Mouse (Mus musculus) urinary bladder, postnatal 4 days (tissue): ENCODE measurements around the gene Dlg2.

Experiments
- DNase-seq, 2 experiments: peaks; one replicate each; pipeline ENCODE4 v3.0.0; 2021 to 2022; ENCODE audit warnings: low spot score in 2 of 2

Gene Dlg2

DNA sequence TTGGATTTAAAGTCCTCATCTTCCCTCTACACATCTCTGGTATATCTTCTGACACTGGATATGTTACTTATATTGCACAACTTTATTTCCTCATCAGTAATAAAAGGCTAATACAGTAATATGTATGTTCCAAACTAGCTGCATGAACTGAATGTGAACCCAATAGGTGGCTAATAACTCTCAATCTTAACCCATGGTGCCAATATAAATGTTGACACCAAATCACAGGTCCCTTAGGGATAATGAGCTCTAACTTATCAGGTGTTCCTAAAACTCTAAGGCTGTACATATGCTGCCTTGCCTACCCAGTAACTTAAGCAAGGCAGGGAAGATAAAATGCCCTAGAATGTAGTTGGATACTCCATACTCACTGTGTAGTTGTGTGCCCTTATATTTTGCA, 1894.0 kb downstream of the Dlg2 start:
- DNase-seq: no peak

- no peak for DNase-seq
Observed at GRCm38 (mm10) chr7:92371638-92372037, 1895.2 kb downstream of the Dlg2 start.

GRCm38 (mm10) chr7:92373863-92374357, 1897.4 kb downstream of the Dlg2 start:
- no peak for DNase-seq

- no peak for DNase-seq
Observed at GRCm38 (mm10) chr7:92383913-92384484, 1907.5 kb downstream of the Dlg2 start.

DNA sequence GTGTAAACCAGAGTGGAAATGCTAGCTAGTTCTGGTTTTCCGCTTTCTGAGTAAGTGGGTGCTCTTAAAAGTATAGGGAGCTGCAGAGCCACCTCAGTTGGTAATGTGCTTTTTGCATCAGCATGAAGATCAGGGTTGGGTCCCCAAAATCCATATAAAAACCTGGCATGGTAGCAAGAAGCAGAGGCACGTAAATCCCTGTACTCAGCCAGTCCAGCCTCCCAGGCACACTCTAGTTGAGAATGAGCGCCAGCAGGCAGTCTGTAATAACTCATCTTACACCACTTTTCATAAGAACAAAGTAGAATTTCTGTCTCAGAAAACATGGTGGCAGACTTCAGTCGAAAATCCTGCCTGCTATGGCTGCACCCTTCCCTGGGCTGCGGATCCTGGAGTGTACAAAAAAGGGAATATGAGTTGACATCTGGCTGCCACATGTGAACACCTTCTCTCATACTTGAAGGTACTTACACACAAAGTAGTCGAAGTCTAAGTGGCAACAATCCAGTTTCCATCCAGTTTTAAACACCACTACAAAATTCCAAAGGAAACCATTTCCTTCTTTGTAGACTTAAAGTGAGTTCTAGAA, 1915.7 kb downstream of the Dlg2 start:
- DNase-seq: no peak

- DNase-seq: no peak
Observed at GRCm38 (mm10) chr7:92396783-92397182, 1920.3 kb downstream of the Dlg2 start.

GRCm38 (mm10) chr7:92398841-92399240, 1922.4 kb downstream of the Dlg2 start:
- DNase-seq: no peak

GRCm38 (mm10) chr7:92400551-92400950, 1924.1 kb downstream of the Dlg2 start:
- no peak for DNase-seq

GRCm38 (mm10) chr7:92401001-92401688, 1924.7 kb downstream of the Dlg2 start:
- DNase-seq: no peak

GRCm38 (mm10) chr7:92408479-92408878, 1932.0 kb downstream of the Dlg2 start:
- DNase-seq: no peak

GRCm38 (mm10) chr7:92420474-92420873, 1944.0 kb downstream of the Dlg2 start:
- DNase-seq: no peak

DNA sequence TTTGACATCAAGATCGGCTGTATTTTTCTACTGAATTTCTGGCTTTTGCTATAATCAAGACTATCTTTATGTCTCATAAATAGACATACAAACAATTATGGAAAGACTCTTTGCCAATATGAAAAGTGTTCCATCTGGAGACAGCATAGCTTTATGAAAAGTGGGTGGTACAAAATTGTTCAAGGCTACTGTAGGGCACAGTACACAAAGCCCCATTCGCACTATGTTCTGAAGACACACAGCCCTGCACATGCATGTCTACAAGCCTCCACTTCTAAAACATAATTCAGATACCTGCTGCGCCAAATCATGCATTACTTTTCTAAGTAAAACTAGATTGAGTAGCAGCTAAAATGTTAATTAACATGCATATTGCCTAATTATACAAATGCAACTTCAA, 1946.5 kb downstream of the Dlg2 start:
- DNase-seq: no peak

- no peak for DNase-seq
Observed at GRCm38 (mm10) chr7:92424703-92425102, 1948.2 kb downstream of the Dlg2 start.

- DNase-seq: no peak
Observed at GRCm38 (mm10) chr7:92427280-92427679, 1950.8 kb downstream of the Dlg2 start.

GRCm38 (mm10) chr7:92428629-92429028, 1952.2 kb downstream of the Dlg2 start:
- DNase-seq: no peak

DNA sequence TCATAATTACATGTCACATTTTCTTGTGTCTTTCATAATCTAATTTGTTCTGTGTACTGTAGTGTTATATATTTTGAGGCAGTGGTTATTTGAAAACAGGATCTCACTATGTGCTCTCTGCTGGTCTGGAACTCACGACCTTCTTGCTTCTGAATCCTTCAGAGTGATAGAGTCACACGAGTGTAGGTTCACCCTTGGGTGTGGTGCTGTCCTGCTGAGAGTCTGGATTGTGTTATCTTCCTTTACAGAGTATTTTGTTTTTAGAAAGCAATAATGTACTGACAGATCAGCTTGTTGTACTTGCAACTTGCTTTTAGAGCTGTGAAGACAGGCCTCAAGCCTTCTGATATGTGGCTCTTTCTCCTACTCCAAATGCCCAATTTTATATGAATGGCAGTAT, 1953.8 kb downstream of the Dlg2 start:
- no peak for DNase-seq

DNA sequence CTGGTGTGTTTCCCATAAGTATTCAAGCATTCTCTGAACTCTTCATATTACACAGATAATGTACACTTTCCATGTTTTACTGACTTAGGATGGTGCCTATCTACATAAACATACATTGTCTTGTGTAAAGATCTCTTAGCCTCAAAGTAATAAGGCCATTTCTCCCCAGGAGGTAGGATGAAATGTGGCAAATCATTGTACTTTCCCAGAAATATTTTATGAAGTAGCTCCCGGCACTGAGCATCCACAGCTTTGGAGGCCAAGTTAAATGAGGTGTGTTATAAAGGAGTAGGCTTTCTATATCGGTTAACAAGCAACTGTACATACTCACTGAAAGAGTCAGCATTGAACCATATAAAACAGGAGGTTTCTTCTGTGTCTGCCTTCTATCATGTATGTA, 1960.7 kb downstream of the Dlg2 start:
- no peak for DNase-seq

GRCm38 (mm10) chr7:92439503-92440487, 1963.3 kb downstream of the Dlg2 start:
- no peak for DNase-seq

DNA sequence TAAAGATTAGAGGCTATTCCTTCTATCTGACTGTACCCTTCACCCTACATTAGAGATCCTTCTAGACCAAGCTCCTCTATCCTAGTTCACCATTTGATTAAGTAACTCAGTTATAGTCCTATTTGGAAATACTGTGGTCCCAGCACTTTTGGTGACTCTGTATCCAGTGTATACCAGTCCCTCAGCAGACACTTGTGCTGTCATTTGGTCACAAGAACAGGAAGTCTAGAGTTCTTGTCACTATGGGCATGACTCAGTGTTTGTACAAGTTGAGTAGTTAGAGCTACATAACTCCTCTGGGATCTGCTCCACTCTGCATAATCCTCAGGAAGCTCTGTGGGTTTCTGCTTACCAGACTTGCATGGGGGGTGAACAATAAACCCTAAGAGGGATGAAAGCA, 1965.1 kb downstream of the Dlg2 start:
- DNase-seq: no peak

GRCm38 (mm10) chr7:92442082-92442481, 1965.6 kb downstream of the Dlg2 start:
- DNase-seq: no peak

DNA sequence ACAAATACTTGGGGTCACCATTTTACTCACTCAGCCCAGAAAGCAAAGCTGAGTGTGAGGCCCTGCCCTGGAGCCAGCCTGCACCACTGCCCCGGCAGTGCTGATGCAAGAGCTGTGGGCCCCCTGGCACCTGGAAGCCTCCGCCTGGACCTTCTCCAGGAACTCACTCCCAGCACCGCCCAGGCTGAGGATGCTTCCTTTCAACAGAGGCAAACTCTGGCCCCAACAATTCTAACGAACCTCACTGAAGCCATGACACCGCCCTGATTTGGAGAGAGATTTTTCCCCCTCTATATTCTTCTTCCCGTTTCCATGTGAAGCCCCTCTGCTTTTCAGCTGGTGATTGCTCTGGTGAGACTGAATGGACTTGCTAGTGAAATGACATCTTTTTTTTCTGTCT, 1971.5 kb downstream of the Dlg2 start:
- no peak for DNase-seq
